Mouse (Mus musculus) frontal cortex, postnatal 25 days (tissue): ENCODE data around the gene Serpinc1.
"Not testable (repeated sequence)": the region's sequence is repeated elsewhere in the genome, so short reads cannot be mapped to it uniquely, and the experiment has no call there.

ENCODE experiments used
- DNase-seq, 2 experiments: peaks; one replicate each; pipeline ENCODE4 v3.0.0; 2022; ENCODE audit warnings: low spot score in 2 of 2

Gene Serpinc1

DNA sequence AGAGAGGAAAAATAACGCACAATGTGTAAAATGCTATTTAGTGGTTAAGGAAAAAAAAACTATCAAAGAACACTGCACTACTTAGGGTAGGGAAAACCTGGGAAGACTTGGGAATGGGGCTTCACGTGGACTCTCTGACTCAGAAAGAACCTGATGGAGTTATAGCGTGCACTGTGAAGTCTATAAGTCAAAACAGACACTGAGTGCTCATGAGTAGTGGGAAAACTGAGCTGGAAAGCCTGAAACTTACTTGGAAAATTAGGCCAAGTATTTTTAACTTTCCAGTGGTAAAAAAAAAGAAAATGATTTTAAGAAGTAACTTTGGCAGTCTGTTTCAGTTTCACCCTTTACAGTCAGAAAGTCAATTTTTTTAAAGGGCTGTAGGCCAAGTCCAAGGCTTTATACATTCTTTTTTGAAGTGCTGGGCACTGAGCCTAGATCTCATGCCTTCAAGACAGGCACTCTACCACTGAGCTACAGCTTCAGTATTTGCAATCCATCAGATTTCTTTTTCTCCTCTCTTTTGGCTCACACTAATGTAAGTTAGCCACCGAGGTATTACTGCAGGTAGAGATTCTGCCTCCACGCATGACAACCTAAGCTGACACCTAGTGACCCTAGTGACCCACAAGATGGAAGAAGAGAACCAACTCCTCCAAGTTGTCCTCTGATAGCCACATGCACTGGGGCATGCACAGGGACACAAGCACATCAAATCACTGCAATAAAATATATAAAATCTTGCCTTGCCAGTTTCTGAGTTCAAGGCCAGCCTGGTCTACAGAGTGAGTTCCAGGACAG is 47.2 kb downstream of the Serpinc1 start:
- no peak for DNase-seq

DNA sequence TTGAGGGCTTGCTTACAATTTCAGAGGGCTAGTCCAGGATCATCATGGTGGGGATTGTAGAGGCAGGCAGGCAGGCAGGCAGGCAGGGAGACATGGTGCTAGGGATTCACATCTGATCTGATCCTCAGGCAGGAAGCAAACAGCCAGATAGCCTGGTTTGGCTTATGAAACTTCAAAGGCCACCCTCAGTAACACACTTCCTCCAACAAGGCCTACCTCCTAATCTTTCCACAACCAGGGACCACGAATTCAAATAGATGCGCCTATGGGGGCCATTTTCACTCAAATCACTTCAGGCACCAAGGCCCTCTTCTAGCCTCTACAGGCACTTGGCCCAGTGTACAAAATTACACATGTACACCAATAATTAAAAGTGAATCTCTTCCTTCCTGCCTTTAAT is 48.8 kb downstream of the Serpinc1 start:
- DNase-seq = no peak

- not testable (repeated sequence) for DNase-seq
These were observed 50.0 kb downstream of the Serpinc1 start for GRCm38 (mm10) chr1:161028427-161028826.

GRCm38 (mm10) chr1:161030058-161030457 is 51.7 kb downstream of the Serpinc1 start:
- no peak for DNase-seq

DNA sequence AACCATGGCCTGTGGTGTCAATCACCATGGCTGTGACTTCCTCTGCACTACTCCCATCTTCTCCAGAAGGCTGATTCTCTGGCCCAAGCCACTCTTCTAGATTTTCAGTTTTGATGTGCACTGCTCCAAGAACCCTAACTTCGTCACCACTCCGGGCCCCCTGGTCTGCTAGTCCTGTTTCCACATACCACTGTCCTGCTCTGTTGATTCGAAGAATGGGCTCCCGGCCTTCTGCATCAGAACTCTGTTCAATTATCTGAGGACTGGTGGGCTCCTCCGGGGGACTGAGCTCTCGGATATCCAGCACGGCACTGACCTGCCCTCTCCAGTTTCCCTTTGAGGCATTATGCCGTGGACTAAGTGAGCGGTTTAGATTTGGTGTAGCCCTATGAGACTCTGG is 53.5 kb downstream of the Serpinc1 start:
- no peak for DNase-seq

DNA sequence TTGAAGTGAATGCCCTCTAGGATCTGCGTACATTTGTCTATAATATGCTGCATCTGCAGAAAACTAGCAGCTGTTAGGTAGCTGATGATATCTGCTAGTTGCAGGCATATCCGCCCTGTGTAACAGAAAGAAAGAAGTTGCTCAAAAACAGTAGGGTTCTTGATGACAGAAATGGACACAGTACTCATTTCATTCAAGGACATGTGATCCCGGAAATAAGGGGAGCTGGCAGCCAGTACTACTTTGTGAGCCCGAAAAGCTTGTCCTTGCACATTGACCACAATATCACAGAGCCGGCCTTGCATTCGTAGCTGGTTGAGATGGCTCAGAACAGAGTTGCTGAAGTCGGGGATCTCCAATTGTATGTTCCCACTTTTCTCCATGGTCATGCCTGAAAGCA is 54.0 kb downstream of the Serpinc1 start:
- no peak for DNase-seq

- no peak for DNase-seq
These were observed 55.6 kb downstream of the Serpinc1 start for GRCm38 (mm10) chr1:161033856-161034434.

GRCm38 (mm10) chr1:161034435-161035280 is 56.3 kb downstream of the Serpinc1 start, which contains the start of gene Zbtb37:
TSS of gene Zbtb37 (minus strand) at chr1:161034849.
- peak; percentile 91 to 96 for DNase-seq

DNA sequence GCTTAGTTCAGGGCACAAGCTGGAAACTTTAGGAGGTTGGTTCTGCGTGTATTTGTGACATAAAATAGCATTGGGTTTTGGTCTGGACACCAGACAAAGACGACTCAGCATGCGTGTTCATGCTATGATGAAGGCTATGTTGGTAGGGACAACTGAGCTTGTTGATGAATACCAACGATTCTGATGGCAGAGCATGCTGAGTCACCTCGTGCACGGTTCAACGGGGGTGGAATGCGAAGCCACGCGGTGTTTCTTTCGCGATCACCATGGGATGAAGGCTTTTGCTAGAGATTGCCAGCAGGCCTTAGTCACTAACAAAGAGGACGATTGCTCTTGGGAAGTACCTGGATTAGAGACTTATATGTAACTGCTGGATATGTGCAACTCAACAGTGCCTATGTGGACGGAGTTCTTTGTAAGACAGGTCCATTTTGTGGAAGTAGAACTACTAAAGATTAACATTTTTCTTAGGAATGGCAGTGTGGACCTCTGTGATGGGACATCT is 56.9 kb downstream of the Serpinc1 start:
- no peak for DNase-seq

DNA sequence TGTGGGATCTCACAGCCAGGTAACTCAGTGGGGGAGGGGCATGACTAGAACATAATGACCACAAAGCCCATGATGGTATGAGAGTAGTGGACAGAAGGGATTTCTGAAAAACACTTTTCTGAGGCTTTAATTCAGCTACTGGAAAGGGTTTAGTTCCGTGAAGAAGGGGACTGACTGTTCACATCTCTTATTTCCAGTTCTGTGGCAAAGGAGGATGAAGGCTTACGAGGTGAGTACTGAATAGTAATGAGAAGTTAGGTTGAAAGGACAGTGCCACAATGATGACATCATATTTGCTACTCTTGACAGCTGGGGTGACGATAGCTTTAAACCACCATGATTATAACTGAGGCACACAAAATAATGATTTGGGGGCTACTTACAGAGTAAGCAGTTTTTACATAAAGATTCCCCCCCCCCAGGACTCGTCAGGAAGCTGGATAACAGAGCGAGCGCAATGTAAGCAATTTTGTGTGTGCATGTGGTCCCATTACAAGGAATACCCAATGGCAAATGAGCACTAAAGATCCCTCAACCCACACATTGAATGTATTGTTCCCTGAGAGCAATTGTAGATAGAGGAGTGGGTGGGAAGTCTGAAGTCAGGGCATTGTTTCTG is 57.5 kb downstream of the Serpinc1 start:
- no peak for DNase-seq

DNA sequence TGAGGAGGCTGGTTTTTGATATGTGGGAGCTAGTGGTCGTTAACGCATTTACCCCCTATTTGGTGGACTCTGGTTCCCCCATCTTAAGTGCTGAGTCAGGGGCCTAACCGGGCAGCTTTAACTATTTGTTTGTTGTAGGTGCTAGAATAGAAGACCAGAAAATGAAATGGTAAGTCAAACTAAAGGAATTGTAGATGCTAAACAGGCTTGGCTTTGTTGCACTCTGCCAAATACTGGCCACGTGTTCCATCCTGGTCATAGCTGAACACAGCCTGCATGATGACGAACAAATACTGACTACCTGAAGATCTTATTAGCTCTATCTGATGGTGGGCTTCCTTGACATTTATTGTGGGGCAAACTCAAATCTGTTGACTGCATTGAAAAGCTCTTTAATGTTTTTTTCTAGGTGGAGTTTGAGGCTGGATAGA is 58.0 kb downstream of the Serpinc1 start:
- no peak for DNase-seq

- no peak for DNase-seq
These were observed 58.6 kb downstream of the Serpinc1 start for GRCm38 (mm10) chr1:161037026-161037425.

DNA sequence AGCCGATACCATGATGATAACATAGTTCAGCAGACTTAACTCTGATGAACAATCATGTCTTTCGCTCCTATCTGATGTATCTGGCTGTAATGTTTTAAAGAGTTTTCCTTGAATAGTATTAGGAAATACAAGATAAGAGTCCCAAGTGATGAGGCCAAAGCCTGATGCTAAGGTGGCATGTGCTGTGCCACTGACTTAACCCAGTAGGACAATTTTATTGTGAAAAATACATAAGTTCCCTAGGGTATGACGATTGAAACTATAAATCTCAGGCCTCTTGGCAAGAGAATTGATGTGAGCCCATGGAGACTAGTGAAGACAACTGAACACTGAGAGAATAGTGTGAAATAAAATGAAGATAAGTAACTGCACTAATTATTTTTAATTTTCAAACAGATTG is 59.2 kb downstream of the Serpinc1 start:
- no peak for DNase-seq

DNA sequence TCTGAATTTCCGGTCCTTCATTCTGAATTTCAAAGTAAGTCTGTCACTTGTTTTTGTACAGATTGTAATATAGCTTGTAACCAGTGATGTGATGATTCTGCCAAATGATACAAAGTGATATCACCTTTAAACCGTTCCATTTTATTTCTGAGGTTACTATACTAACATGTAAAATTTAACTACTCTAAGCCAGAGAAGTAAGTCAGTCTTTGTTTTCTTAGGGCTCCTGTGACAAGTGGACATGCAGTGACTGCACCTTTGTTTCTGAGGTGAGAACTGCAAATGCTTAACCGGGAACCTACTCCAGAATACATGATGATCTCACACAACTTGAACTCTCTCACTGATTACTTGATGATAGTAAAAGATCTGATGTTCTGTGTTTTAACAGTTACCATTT is 59.6 kb downstream of the Serpinc1 start:
- no peak for DNase-seq

- no peak for DNase-seq
These were observed 60.8 kb downstream of the Serpinc1 start for GRCm38 (mm10) chr1:161038968-161039721.

DNA sequence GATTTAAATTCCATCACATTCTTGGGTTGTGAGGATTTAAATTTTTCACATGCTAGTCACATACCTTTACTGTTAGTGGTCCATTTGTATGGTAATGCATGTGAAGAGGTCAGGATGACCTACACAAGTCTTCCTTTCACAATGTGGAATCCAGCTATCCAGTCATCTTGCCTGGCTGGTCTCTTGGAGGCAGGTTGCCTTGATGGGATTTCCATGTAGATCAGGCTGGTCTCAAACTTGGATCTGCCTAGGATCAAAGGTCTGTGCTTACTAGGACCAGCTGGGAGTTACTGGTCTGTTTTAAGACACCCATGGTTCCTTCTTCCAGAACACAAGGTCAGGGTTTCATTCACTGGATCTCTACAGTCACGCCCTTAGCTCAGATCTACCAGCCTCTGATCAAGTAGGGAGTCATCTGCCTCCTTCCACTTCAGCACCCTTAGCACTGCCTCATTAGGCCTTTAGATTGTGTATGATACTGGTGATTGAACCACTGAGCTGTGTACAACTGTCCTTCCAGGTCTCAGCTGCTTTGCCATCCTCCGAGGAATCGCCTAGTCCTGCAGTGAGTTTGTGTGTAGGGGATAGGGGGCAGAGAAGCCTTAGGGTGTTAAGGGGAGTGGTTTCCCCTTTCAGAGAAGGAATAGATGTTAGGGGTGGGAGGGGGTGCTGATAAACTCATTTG is 61.5 kb downstream of the Serpinc1 start:
- DNase-seq = no peak

DNA sequence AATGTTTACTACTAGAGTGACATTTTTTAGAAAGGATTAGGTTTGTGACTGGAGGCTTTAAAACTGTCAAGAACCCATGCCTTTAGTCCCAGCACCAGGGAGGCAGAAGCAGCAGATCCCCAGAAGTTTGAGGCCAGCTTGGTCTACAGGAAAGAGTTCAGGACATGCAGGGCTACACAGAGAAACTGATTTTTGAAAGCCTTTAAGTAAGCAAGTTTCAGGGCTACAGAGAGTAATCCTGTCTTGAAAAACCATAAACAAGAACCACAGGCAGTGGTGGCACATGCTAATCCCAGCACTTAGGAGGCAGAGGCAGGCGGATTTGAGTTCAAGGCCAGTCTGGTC is 62.0 kb downstream of the Serpinc1 start:
- no peak for DNase-seq

- no peak for DNase-seq
These were observed 62.5 kb downstream of the Serpinc1 start for GRCm38 (mm10) chr1:161040855-161041254.

DNA sequence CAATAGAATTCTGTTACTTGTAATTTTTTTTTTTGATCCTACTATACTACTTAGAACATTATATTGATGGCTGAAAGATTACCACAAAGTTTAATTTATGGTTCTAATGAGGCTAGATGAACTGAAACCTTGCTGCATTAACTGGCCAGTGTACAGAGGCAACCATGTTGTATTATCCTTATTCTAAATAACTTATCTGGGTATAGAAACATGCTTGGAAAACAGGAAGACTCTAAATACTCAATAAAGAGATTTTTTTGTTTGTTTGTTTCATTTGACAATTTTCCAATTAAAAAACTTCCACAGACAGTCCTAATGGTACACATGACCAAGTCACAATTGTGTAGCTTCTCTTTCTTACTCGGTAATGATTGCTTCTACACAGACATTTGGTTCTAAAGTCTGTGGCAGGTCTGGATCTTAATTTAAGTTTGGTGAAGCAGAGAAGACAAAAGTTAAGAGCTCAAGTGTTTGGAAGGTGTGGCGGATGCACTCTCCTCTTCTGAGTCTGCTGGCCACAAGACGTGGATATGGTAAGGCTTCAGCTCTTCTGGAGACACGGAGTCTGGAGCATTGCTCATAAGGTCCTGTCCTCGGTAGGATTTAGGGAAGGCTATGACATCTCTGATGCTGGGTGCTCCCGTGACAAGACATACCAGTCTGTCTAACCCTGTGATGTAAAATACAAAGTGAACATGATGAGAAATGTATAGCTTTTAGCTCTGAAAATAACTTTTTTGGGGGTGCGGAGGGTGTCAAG is 63.1 kb downstream of the Serpinc1 start:
- no peak for DNase-seq

- no peak for DNase-seq
These were observed 68.6 kb downstream of the Serpinc1 start for GRCm38 (mm10) chr1:161046972-161047371.
